Mouse (Mus musculus): ENCODE measurements around the gene Phf5a. TPM values are rescaled to one million over a fixed set of nuclear protein-coding genes. Genes with fewer than 3 reads are reported as not detected.

Phf5a gene
- polyA plus RNA-seq, 1 experiment: 67.3 TPM

DNA sequence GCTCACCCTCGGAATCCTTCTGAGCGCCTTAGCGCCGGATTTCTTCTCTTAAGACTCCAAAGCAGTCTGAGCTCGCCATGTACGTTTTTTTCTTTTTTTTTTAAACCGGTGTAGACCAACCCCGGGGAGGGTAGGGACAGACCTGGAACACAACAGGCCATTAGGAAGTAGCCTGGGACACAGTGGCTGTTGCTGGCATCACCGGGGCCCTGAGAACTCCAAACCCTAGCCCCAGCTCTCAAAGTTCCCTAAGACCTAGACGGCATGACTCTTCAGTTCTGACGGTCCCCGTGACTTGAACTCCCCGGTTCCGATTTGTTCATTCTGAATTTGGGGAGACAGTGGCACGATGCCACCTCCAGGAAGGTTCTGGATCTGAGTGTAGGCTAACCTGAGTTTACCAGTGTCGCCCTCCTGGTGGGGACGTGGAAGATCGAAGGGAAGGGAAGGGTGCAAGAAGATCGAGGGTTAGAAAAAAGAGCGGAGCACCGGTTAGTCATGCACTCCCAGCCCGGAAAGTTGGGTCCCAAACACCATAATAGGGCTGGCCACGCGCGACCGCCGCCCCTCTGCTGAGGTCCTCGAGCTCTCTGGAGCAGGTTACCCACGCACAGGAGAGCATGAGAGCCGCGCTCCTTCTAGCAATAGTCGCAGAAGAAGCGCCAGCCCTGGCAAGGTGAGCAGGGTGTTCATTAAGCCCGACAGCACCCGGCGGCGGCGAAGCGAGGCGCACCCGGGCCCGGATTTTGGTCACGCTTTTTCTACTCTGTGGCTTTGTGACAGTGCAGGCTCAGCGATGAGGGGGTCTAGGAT lies 13.0 kb downstream of the Phf5a start, which contains the start of gene Tob2:
Gene Tob2 (minus strand): TSS at position 280 of the 813 bp plus-strand sequence.
- peaks cover 7% of the 10 kb centered on the region; the same call in 1 of the 2 replicates for H3K4me1 ChIP-seq (ENCODE audit: control insufficient read depth, insufficient read depth, low read length)
- peak within 1 kb of the TSS; percentile 85 for H3K4me3 ChIP-seq (replicated peaks; ENCODE audit: insufficient read depth, low read depth, low read length)
- H3K27me3 ChIP-seq (ENCODE audit: control insufficient read depth, insufficient read depth, low read length): no peaks in the 10 kb centered on the region
- no peak; the same call in 1 of the 2 replicates for TF ChIP-seq CTCF (IDR thresholded peaks at IDR 0.05; ENCODE audit: borderline replicate concordance, insufficient read depth, low read depth, low read length)
- no peak for TF ChIP-seq POLR2A (IDR thresholded peaks at IDR 0.05; ENCODE audit: borderline replicate concordance, insufficient read depth, low read length)
- peak within 1 kb of the TSS; percentile 100 for H3K27ac ChIP-seq (ENCODE audit: insufficient read depth, low read length)
- DNase-seq: peak; percentile 79 to 82
- under 1% methylated on average over 44 of the region's 44 CpGs for WGBS

DNA sequence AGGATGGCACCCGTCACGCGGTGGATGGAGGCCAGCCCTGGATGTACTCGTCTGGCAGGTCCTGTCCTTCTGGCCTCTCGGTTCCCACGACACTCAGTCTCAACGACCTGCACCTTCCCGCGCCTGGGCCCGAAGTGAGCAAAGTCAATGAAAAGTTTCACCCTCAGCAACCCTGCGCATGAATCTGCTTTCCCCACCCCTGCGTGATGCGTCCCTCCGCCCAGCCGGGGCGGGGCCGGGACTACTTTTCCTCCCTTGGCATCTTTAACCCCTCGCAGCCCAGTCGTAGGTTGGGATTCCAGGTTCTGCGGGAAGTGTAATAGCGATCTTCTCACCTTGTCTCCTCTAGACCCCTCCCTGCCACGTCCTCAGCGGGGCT lies 13.6 kb downstream of the Phf5a start:
- Histone ChIP-seq H3K4me3 (replicated peaks; ENCODE audit: insufficient read depth, low read depth, low read length) (peak overlapping the region; percentile 83), H3K27me3 (ENCODE audit: control insufficient read depth, insufficient read depth, low read length) (no peaks in the 10 kb centered on the region), H3K4me1 (ENCODE audit: control insufficient read depth, insufficient read depth, low read length) (peaks cover 7% of the 10 kb centered on the region; the same call in 1 of the 2 replicates), H3K27ac (ENCODE audit: insufficient read depth, low read length) (peak overlapping the region; percentile 100)
- TF ChIP-seq CTCF (IDR thresholded peaks at IDR 0.05; ENCODE audit: borderline replicate concordance, insufficient read depth, low read depth, low read length): no peak
- peak; percentile 99 for TF ChIP-seq POLR2A (IDR thresholded peaks at IDR 0.05; ENCODE audit: borderline replicate concordance, insufficient read depth, low read length)
- peak; percentile 94 to 98 for DNase-seq
- WGBS: under 1% methylated on average over 23 of the region's 23 CpGs

DNA sequence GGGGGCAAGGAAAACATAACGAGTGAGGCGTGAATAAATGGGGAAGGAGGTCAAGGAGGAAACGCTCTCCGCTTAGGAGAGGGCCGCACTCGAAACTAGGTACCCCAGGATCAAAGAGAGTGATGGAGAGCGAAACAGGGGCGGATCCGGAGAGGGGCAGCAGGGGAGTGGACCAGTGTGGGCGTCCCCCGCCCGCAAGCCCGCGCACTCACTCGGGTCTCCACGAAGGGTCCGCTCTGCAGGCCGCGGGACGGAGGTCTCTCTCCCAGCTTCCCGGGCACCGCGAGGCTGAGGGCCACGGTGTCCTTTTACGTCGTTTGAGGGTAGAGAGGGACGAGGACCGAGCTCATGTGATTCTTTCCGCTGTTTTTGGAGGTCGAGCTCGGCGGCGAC lies 14.0 kb downstream of the Phf5a start:
- Histone ChIP-seq H3K4me1 (ENCODE audit: control insufficient read depth, insufficient read depth, low read length) (peaks cover 11% of the 10 kb centered on the region; the same call in 1 of the 2 replicates), H3K27ac (ENCODE audit: insufficient read depth, low read length) (peak overlapping the region; percentile 88), H3K4me3 (replicated peaks; ENCODE audit: insufficient read depth, low read depth, low read length) (peak overlapping the region; percentile 83), H3K27me3 (ENCODE audit: control insufficient read depth, insufficient read depth, low read length) (no peaks in the 10 kb centered on the region)
- WGBS: under 1% methylated on average over 33 of the region's 33 CpGs
- TF ChIP-seq CTCF (IDR thresholded peaks at IDR 0.05; ENCODE audit: borderline replicate concordance, insufficient read depth, low read depth, low read length): no peak
- TF ChIP-seq POLR2A (IDR thresholded peaks at IDR 0.05; ENCODE audit: borderline replicate concordance, insufficient read depth, low read length): no peak
- no peak for DNase-seq

DNA sequence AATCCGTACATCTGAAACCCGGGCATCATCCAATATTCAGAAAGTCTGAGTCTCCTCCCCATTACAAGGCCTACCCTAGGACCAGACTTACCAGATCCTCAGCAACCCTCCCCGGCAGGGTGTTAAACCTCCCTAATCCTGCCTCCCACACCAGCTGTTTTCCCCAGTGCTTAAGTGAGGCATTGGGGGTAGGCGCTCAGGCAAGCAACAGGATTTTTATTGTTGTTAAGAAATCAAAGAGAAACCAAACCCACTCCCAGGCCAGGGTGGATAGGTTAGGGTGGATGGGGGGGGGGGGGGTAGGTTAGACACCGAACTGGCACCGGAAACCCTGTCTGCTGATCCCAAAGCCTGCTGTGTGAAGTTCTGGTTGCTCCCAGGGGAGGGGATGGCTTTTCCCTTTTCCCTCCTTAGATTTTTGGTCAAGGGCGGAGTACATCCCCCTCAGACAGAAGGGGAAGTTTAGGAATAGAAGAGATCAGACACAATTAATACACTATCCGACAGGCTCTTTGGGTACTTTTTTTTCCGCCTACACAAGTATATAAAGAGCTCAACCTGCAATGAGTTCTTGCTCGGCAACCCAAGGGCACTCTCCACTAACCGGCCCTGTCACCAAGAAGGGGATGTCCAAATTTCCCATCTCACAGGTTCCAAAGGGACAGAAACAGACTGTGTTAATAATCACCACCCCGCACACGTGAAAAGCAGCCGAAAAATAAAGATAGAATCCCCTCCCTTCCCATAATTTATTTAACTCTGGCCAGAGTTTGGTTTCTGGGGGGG lies 14.6 kb downstream of the Phf5a start:
- peak overlapping the region; percentile 88 for H3K27ac ChIP-seq (ENCODE audit: insufficient read depth, low read length)
- H3K27me3 ChIP-seq (ENCODE audit: control insufficient read depth, insufficient read depth, low read length): no peaks in the 10 kb centered on the region
- H3K4me1 ChIP-seq (ENCODE audit: control insufficient read depth, insufficient read depth, low read length): peaks cover 14% of the 10 kb centered on the region
- TF ChIP-seq CTCF (IDR thresholded peaks at IDR 0.05; ENCODE audit: borderline replicate concordance, insufficient read depth, low read depth, low read length) (no peak), POLR2A (IDR thresholded peaks at IDR 0.05; ENCODE audit: borderline replicate concordance, insufficient read depth, low read length) (0 out of 2 replicates have a peak, but pooled peaks have one; percentile 6)
- peak overlapping the region; percentile 83 for H3K4me3 ChIP-seq (replicated peaks; ENCODE audit: insufficient read depth, low read depth, low read length)
- DNase-seq: peak in 1 of 2 experiments; percentile 53
- WGBS: 0% methylated on average over 14 of the region's 14 CpGs

DNA sequence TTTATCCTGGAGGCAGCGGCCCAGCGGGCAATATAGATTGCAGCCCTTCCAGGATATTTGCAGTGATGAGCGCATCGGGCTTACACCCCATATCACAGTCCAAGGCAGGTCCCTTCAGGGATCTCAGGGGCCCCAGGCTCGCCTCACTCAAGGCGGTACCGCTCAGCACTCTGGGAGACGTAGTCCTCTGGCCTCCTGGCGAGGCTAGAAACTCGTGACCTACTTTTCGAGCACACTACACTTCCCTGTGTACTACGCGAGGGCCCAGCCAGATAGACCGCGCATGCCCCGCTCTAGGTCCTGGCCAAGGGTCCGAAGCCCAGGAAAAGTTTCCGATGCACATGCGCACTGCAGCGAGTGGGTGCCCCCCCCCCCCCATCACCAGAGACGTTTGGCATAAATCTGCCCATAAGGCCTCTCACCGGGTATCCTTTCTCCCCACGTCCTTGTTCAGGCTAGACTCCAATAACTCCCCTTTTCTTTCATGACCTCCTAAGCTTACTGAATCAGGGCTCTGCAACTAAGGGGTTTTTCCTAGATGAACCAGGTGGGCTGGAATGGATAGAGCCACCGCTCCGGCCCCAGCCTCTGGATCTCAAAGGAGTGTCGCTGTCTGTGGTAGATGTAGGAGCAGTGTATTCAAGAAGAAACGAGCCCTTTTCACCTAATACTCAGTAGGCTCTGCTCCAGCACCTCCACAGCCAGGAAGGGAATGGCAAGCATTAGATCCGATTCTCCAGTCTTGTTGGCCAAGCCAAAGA lies 15.5 kb downstream of the Phf5a start:
- WGBS: 1% methylated on average over 28 of the region's 28 CpGs
- TF ChIP-seq POLR2A (IDR thresholded peaks at IDR 0.05; ENCODE audit: borderline replicate concordance, insufficient read depth, low read length) (peak; percentile 59; the same call in 1 of the 2 replicates), CTCF (IDR thresholded peaks at IDR 0.05; ENCODE audit: borderline replicate concordance, insufficient read depth, low read depth, low read length) (no peak)
- no peaks in the 10 kb centered on the region for H3K27me3 ChIP-seq (ENCODE audit: control insufficient read depth, insufficient read depth, low read length)
- H3K4me3 ChIP-seq (replicated peaks; ENCODE audit: insufficient read depth, low read depth, low read length): peak overlapping the region; percentile 83
- peaks cover 22% of the 10 kb centered on the region for H3K4me1 ChIP-seq (ENCODE audit: control insufficient read depth, insufficient read depth, low read length)
- peak; percentile 92 to 97 for DNase-seq
- peak overlapping the region; percentile 88 for H3K27ac ChIP-seq (ENCODE audit: insufficient read depth, low read length)

DNA sequence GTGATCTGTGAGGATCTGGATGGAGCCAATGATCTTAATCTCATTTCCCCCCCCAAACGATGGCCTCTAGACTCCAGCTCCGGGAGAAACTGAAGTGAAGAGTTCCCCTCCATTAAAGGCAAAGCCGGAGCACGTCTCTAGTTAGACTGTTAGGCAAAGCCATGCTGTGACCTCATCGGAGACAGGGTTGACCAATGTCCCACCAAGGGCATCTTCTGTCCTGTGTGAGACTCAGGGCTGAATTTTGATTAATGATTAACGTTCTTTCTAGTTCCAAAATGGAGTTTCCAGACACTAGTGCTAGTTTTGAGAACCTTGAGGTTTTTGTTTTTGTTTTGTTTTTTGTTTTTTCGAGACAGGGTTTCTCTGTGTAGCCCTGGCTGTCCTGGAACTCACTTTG lies 18.6 kb downstream of the Phf5a start:
- H3K4me3 ChIP-seq (replicated peaks; ENCODE audit: insufficient read depth, low read depth, low read length): peak overlapping the region; percentile 11
- H3K4me1 ChIP-seq (ENCODE audit: control insufficient read depth, insufficient read depth, low read length): peaks cover 39% of the 10 kb centered on the region
- H3K27me3 ChIP-seq (ENCODE audit: control insufficient read depth, insufficient read depth, low read length): no peaks in the 10 kb centered on the region
- DNase-seq: no peak
- WGBS: 33% methylated on average over 7 of the region's 7 CpGs
- no peak overlapping the region; the same call in 1 of the 2 replicates for H3K27ac ChIP-seq (ENCODE audit: insufficient read depth, low read length)
- TF ChIP-seq POLR2A (IDR thresholded peaks at IDR 0.05; ENCODE audit: borderline replicate concordance, insufficient read depth, low read length) (no peak), CTCF (IDR thresholded peaks at IDR 0.05; ENCODE audit: borderline replicate concordance, insufficient read depth, low read depth, low read length) (no peak)

DNA sequence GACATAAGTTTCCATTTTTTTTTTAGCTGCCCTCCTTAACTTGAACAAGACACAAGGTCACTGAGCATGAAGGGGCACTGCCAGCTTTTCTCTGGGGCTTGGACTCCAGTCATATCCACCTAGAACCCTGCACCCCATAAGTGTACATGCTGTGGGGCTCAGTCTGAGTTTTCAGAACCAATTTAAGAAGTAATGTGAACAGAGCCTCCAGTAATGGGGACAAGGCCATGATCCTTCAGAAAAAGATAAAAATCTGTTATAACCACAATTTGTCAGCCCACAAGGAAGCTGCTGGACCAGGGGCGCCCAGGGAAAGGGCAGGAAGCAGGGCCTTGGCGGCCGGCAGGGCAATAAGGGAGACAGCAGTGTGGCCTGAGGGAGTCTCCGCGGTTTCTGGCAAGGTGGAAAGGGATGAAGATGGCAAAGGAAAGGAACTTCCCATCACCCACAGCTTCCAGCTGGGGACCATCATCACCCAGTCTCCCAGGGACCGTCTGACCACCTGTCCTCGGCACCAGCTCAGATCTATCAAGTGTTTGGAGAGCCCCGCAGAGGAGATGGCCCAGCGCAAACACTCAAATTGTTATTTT lies 19.2 kb downstream of the Phf5a start:
- peak overlapping the region; percentile 55 for H3K27ac ChIP-seq (ENCODE audit: insufficient read depth, low read length)
- DNase-seq: peak; percentile 56 to 71
- H3K4me1 ChIP-seq (ENCODE audit: control insufficient read depth, insufficient read depth, low read length): peaks cover 43% of the 10 kb centered on the region
- no peak for TF ChIP-seq POLR2A (IDR thresholded peaks at IDR 0.05; ENCODE audit: borderline replicate concordance, insufficient read depth, low read length)
- TF ChIP-seq CTCF (IDR thresholded peaks at IDR 0.05; ENCODE audit: borderline replicate concordance, insufficient read depth, low read depth, low read length): no peak
- no peaks in the 10 kb centered on the region for H3K27me3 ChIP-seq (ENCODE audit: control insufficient read depth, insufficient read depth, low read length)
- peak overlapping the region; percentile 11 for H3K4me3 ChIP-seq (replicated peaks; ENCODE audit: insufficient read depth, low read depth, low read length)
- 13% methylated on average over 9 of the region's 9 CpGs for WGBS

Data from cerebellum, adult 2 months (tissue).